Mouse (Mus musculus) lung, adult 2 months (tissue): Measurements from ENCODE around the gene Gm37240.

Experiments used
- CTCF ChIP-seq: fragments of 200-500 bp; IDR thresholded peaks from 2 replicates; pipeline ENCODE4 v1.5.1; 2011; ENCODE audit warnings: mild to moderate bottlenecking, low read length, control low read depth; ENCODE audit not compliant: insufficient read depth
- POLR2A ChIP-seq: fragments of 200-500 bp; IDR thresholded peaks from 2 replicates; pipeline ENCODE4 v1.6.1; 2011; ENCODE audit warnings: low read depth, mild to moderate bottlenecking, control low read depth, low read length, borderline replicate concordance; ENCODE audit errors: extremely low read depth

GRCm38 (mm10) chr3:84668957-84669356 lies 1218.4 kb downstream of the Gm37240 start:
- TF ChIP-seq CTCF (no peak), POLR2A (no peak)
